Mouse (Mus musculus): Measurements from ENCODE around the gene Olfr883.

The Olfr883 gene

DNA sequence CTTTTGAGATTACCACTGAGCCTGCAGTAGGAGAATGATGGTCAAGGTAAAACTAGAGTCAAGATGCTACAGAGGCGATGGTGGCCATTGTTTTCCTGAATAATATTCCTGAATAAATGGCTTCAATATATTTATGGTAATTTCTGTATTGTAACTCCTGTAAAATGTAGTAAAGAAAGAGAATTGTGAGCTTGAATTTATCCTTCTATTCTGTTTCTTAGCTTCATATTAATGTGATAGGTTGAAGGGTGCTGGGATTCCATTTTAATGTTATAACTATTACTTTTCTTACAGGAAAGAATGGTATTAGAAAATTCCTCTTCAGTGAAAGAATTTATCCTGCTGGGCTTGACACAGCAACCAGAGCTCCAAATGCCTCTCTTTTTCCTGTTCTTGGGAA, at the start of gene Olfr883:
Olfr883 (plus strand) TSS at position 301 of the 400 bp plus-strand sequence.
- DNase-seq, result no peak

- no peak for DNase-seq
These were observed 34.1 kb upstream of the Olfr883 start, which contains the start of gene Olfr881 for GRCm38 (mm10) chr9:37991525-37991924. TSS of gene Olfr881 (plus strand) at chr9:37991825.

DNA sequence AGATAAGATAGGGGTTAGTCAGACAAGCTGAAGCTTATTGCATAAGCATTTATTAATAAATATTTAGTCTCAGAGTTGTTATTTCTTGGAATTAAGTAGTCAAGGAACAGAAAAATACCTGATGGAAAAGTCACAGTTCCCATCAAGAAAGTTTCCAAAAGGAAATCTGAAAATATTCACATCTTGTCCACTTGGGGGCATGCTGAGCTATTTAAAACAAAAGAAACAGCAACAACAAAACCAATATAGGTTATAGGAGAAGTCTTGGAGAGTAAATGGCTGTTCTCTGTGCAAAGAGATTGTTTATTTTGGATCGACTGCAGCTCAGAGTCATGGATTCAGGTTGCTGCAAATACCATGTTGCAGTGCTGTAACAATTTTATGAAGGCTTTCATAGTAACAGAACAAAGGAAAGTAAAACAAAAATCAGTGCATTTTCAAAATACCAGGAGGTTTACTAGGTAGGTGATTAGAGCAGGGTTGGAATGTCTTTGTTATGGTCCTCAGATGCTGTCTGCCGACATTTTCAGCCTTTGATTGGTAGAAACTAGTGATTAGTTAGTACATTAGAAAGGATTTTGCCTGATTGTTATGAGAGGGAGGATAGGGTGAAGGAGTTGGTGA, 26.9 kb upstream of the Olfr883 start:
- no peak for DNase-seq

- DNase-seq, result no peak
These were observed 25.6 kb upstream of the Olfr883 start for GRCm38 (mm10) chr9:38000021-38000420.

DNA sequence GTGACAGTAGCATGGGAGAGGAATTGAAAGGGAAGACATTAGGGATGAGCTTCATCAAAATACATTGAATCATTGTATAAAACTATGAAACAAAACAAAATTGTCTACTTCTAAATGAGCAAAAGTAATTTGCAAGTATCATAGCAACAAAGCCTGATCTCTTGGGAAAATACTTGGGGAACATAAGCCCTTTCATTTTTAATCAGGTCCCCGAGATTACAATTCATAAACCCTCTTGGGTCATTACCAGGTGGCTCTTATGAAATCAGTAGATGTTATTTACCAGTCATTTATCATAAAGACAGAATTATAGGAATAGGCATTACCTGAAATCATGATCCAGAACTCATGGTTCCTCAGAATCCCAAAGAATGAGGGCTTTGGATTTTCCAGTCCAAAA, 20.6 kb downstream of the Olfr883 start, which contains the start of gene Olfr884:
Olfr884 (plus strand) TSS at position 301 of the 400 bp plus-strand sequence.
- no peak for DNase-seq

DNA sequence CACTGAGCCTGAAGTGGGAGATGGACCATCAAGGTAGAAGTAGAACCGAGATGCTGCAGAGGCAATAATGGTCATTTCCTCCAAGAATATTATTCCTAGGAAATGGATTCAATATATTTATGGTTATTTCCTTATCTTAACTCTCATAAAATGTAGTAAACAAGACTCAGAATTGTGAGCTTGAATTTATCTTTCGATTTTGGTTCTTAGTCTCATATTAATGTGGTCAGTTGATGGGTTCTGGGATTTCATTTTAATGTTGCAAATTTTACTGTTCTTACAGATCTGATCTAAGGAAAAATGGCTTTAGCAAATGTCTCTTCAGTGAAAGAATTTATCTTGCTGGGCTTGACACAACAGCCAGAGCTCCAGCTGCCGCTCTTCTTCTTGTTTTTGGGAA, 35.4 kb downstream of the Olfr883 start, which contains the start of gene Olfr885:
Olfr885 (plus strand) TSS at position 301 of the 400 bp plus-strand sequence.
- no peak for DNase-seq
